Mouse (Mus musculus) liver, adult 2 months (tissue): Measurements from ENCODE around the gene Gm49510. TPM values are rescaled to one million over a fixed set of nuclear protein-coding genes. Genes with fewer than 3 reads are reported as not detected.

Experiments
- DNase-seq: peaks from one replicate; pipeline ENCODE4 v3.0.0-alpha.2; 2011; ENCODE audit warnings: low read depth, low spot score; ENCODE audit errors: extremely low read depth
- H3K27ac ChIP-seq: fragments of 200-500 bp; replicated peaks from 2 replicates; pipeline ENCODE4 v1.5.1; 2012; ENCODE audit warnings: low read depth, mild to moderate bottlenecking, control low read depth, inconsistent platforms, low read length; ENCODE audit not compliant: insufficient read depth
- H3K27me3 ChIP-seq: fragments of 200-500 bp; 2 replicates; pipeline ENCODE4 v1.6.1; 2012; ENCODE audit warnings: mild to moderate bottlenecking, moderate library complexity, low read length, inconsistent platforms; ENCODE audit not compliant: control insufficient read depth, insufficient read depth
- H3K36me3 ChIP-seq: fragments of 200-500 bp; 2 replicates; pipeline ENCODE4 v1.6.1; 2012; ENCODE audit warnings: low read length, inconsistent platforms; ENCODE audit not compliant: control insufficient read depth, insufficient read depth
- H3K4me1 ChIP-seq: fragments of 200-500 bp; 2 replicates; pipeline ENCODE4 v1.6.1; 2011; ENCODE audit warnings: low read length; ENCODE audit not compliant: control insufficient read depth, insufficient read depth
- H3K4me3 ChIP-seq: fragments of 200-500 bp; 2 replicates; pipeline ENCODE4 v1.5.1; 2011; ENCODE audit warnings: low read depth, mild to moderate bottlenecking, control low read depth, low read length, moderate library complexity; ENCODE audit not compliant: insufficient read depth
- H3K79me2 ChIP-seq: fragments of 200-500 bp; 2 replicates; pipeline ENCODE4 v1.6.1; 2012; ENCODE audit warnings: inconsistent platforms, mild to moderate bottlenecking, low read length, moderate library complexity; ENCODE audit not compliant: control insufficient read depth, insufficient read depth
- H3K9ac ChIP-seq: fragments of 200-500 bp; 2 replicates; pipeline ENCODE4 v1.6.1; 2012; ENCODE audit warnings: low read depth, mild to moderate bottlenecking, control low read depth, inconsistent platforms, low read length
- CTCF ChIP-seq: fragments of 200-500 bp; IDR thresholded peaks from 2 replicates; pipeline ENCODE4 v1.5.1; 2011; ENCODE audit warnings: low read depth, low read length, control low read depth
- POLR2A ChIP-seq: fragments of 200-500 bp; IDR thresholded peaks from 2 replicates; pipeline ENCODE4 v1.6.1; 2011; ENCODE audit warnings: low read length, control low read depth; ENCODE audit not compliant: insufficient read depth; ENCODE audit errors: extremely low read depth
- WGBS: fragments of 180-500 bp; shearing (Covaris S2); methylation state at CpG from one replicate; pipeline ENCODE4 v1.1.7; 2018; 5-methylcytosine and 5-hydroxymethylcytosine counted together
- polyA plus RNA-seq: library from polyadenylated mRNA; depleted of rRNA; stranded (reverse); fragments of >200 nt; gene quantifications from 2 replicates; pipeline ENCODE4 v1.2.3, GENCODE M21; 2012
- total RNA-seq: library from RNA; depleted of rRNA; stranded (reverse); fragments of >200 nt; gene quantifications from 2 replicates; pipeline ENCODE4 v1.2.3, GENCODE M21; 2014

Gene Gm49510
- total and polyA plus RNA-seq, 2 experiments: not detected

GRCm38 (mm10) chr15:78880432-78880831 is 19.0 kb upstream of the Gm49510 start:
- H3K9ac ChIP-seq: no peak overlapping the region
- no peak for DNase-seq
- peaks cover 3% of the 10 kb centered on the region; the same call in 1 of the 2 replicates for H3K79me2 ChIP-seq
- no peaks in the 10 kb centered on the region; the same call in none of the 2 replicates for H3K4me1 ChIP-seq
- H3K27me3 ChIP-seq: no peaks in the 10 kb centered on the region
- 98% methylated on average over 8 of the region's 8 CpGs for WGBS
- H3K36me3 ChIP-seq: peaks cover 12% of the 10 kb centered on the region; the same call in 1 of the 2 replicates
- no peak overlapping the region for H3K4me3 ChIP-seq
- TF ChIP-seq POLR2A: no peak
- TF ChIP-seq CTCF: no peak
- H3K27ac ChIP-seq: no peak overlapping the region

- Histone ChIP-seq H3K27me3 (no peaks in the 10 kb centered on the region), H3K4me1 (no peaks in the 10 kb centered on the region; the same call in none of the 2 replicates), H3K79me2 (peaks cover 3% of the 10 kb centered on the region; the same call in 1 of the 2 replicates), H3K4me3 (no peak overlapping the region), H3K27ac (no peak overlapping the region), H3K9ac (no peak overlapping the region), H3K36me3 (peaks cover 16% of the 10 kb centered on the region; the same call in 1 of the 2 replicates)
- TF ChIP-seq CTCF: no peak
- no peak for TF ChIP-seq POLR2A
- no peak for DNase-seq
- 80% methylated on average over 3 of the region's 3 CpGs for WGBS
Observed at GRCm38 (mm10) chr15:78881828-78882227, 17.6 kb upstream of the Gm49510 start.

- no peak overlapping the region for H3K27ac ChIP-seq
- H3K36me3 ChIP-seq: peaks cover 8% of the 10 kb centered on the region; the same call in 1 of the 2 replicates
- no peak overlapping the region for H3K9ac ChIP-seq
- TF ChIP-seq CTCF (no peak), POLR2A (no peak)
- H3K27me3 ChIP-seq: no peaks in the 10 kb centered on the region
- no peaks in the 10 kb centered on the region for H3K79me2 ChIP-seq
- no peaks in the 10 kb centered on the region for H3K4me1 ChIP-seq
- no peak for DNase-seq
- WGBS: 74% methylated on average over 13 of the region's 13 CpGs
- no peak overlapping the region for H3K4me3 ChIP-seq
Observed at GRCm38 (mm10) chr15:78889401-78889853, 10.0 kb upstream of the Gm49510 start.

DNA sequence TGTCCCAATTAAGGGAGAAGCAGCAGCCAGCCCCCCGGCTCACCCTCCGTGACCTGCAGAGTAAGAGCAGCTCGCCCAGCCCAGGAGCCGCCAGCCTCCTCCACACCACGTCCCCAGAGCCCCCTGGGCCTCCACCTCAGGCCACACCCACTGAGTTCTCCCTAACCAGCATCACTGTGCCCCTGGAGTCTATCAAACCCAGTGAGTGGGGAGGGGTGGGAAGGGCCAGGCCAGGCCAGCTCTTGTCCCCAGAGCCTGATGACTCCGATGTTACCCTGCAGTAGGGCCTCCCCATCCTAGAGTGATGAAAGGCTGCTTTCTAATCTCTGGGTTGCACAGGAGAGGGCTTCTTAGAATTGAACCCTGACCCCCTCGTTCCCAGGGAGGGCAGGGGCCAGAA is 7.0 kb upstream of the Gm49510 start:
- Histone ChIP-seq H3K27ac (no peak overlapping the region), H3K27me3 (no peaks in the 10 kb centered on the region), H3K4me3 (no peak overlapping the region), H3K9ac (no peak overlapping the region), H3K4me1 (no peaks in the 10 kb centered on the region), H3K79me2 (no peaks in the 10 kb centered on the region), H3K36me3 (peaks cover 3% of the 10 kb centered on the region; the same call in 1 of the 2 replicates)
- DNase-seq: no peak
- TF ChIP-seq POLR2A (no peak), CTCF (no peak)
- 92% methylated on average over 7 of the region's 7 CpGs for WGBS

- no peak overlapping the region for H3K9ac ChIP-seq
- no peak for DNase-seq
- H3K4me1 ChIP-seq: no peaks in the 10 kb centered on the region
- H3K27ac ChIP-seq: no peak overlapping the region
- no peaks in the 10 kb centered on the region for H3K79me2 ChIP-seq
- 0 out of 2 replicates have a peak, but pooled peaks cover 2% of the 10 kb centered on the region for H3K36me3 ChIP-seq
- H3K4me3 ChIP-seq: no peak overlapping the region
- H3K27me3 ChIP-seq: no peaks in the 10 kb centered on the region
- no peak for TF ChIP-seq POLR2A
- TF ChIP-seq CTCF: no peak
- 83% methylated on average over 13 of the region's 13 CpGs for WGBS
Observed at GRCm38 (mm10) chr15:78894726-78895125, 4.7 kb upstream of the Gm49510 start.

- no peak for TF ChIP-seq CTCF
- no peak for TF ChIP-seq POLR2A
- Histone ChIP-seq H3K27ac (no peak overlapping the region), H3K36me3 (no peaks in the 10 kb centered on the region), H3K4me3 (no peak overlapping the region), H3K9ac (no peak overlapping the region), H3K79me2 (no peaks in the 10 kb centered on the region), H3K27me3 (no peaks in the 10 kb centered on the region), H3K4me1 (no peaks in the 10 kb centered on the region; the same call in 1 of the 2 replicates)
- no peak for DNase-seq
- 60% methylated on average over 2 of the region's 2 CpGs for WGBS
Observed at GRCm38 (mm10) chr15:78895741-78896140, 3.7 kb upstream of the Gm49510 start.
